Mouse (Mus musculus) hematopoietic stem cell, adult 5-6 weeks (primary cell): ENCODE data around the gene Garnl3. TPM values are rescaled to one million over a fixed set of nuclear protein-coding genes. Genes with fewer than 3 reads are reported as not detected.
"Not testable (repeated sequence)": the region's sequence is repeated elsewhere in the genome, so short reads cannot be mapped to it uniquely, and the experiment has no call there.

Source experiments
- ATAC-seq, 2 experiments: fragments of 125-278 bp in 1 of 2; replicated peaks in 1 of 2; 2 replicates each; pipeline ENCODE4 v1.8.0; 2016 to 2017; ENCODE audit warnings: inconsistent platforms in 2 of 2, mild to moderate bottlenecking in 2 of 2, moderate number of reproducible peaks in 2 of 2, low read depth in 1 of 2, moderate TSS enrichment in 1 of 2; ENCODE audit not compliant: low FRiP score in 2 of 2, poor library complexity in 2 of 2, severe bottlenecking in 2 of 2, insufficient read depth in 1 of 2, low TSS enrichment in 1 of 2
- total RNA-seq: library from RNA; stranded (forward); fragments of 172-1452, 232-1000 nt; gene quantifications from 2 replicates; pipeline ENCODE4 v1.2.3, GENCODE M21; 2017

The Garnl3 gene
- total RNA-seq, 1 experiment from 2014 or later: 5.7 TPM

GRCm38 (mm10) chr2:33058926-33059325 lies 72.5 kb downstream of the Garnl3 start:
- ATAC-seq: no peak

- no peak for ATAC-seq
Observed at GRCm38 (mm10) chr2:33057514-33057913, 73.9 kb downstream of the Garnl3 start.

DNA sequence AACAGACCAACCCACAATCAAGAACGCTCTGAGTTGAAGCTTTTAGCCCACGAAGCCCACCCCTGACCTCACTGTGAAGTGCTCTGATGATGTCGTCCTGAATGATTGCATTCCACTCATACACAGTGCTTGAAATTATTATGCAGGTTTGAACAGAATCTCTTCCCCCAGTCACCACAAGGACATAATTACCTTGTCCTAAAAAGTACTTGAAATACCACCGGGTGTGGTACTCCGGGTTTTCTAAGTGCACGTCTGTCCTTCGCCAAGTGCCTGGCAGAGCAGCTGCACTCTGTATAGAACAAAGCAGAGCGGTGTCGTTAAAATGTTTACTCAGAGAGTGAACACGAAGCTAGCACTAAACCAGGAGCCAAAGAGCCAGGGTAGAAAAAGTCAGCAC lies 77.5 kb downstream of the Garnl3 start:
- no peak for ATAC-seq

DNA sequence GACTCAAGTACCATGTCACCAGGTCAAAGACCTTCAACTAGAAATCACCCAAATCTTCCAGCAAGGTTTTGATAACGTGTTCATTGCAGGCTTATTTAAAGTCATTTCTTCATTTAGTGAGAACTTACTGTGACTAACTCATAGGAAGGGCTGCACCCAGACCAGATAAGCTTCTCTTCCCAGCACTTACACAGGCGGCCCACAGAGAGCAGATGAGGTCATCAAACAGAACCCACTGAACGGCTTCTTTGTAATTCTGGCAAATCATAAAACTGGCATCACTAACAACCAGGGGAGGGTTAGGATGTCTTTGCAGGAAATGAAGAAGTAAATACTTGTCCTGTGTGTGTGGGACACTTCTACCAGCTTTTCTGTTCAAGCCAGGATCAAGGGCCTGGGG lies 84.1 kb downstream of the Garnl3 start:
- no peak for ATAC-seq

- ATAC-seq: no peak
Observed at GRCm38 (mm10) chr2:33046919-33047318, 84.5 kb downstream of the Garnl3 start.

- ATAC-seq: no peak
Observed at GRCm38 (mm10) chr2:33045899-33046298, 85.6 kb downstream of the Garnl3 start.

GRCm38 (mm10) chr2:33042781-33043180 lies 88.7 kb downstream of the Garnl3 start:
- no peak for ATAC-seq

DNA sequence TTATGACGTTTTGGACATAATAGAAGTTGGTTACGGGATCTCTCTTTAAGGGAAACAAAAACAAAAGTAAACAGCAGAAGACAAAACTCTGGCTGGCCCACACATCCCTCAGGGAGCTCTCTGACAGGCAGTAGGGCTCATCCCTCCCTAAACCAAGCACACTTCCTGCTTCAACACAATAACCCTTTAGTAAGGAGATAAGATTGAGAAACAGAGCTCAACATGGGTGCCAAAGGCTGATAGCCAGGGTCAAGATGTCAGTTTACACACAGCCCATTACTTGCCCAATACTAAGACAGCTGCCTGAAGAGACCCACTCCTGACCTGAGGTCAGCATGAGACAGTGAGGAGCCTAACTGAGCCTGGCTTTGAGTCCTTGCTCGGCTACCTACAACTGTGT lies 89.9 kb downstream of the Garnl3 start:
- ATAC-seq: no peak

DNA sequence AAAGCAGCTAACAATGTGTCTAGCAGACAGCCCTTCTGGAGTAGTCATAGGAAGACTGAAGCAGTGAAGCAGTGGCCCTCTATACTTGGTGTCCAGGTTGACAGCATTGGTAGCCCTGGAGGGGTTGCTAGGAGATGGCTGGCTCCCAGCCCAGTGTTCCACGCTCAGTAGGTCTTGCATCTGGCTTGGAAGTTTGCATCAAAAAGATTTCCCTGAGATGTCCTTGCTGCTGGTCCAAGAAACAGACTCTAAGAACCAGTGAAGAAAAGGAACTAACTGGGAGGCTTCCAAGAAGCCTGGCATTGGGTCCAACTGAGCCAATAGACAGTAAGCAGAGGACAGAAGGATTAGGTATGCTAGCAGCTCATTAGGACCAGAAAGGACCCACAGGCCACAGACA lies 94.0 kb downstream of the Garnl3 start:
- ATAC-seq: no peak

GRCm38 (mm10) chr2:33035297-33035696 lies 96.2 kb downstream of the Garnl3 start:
- no peak for ATAC-seq

- ATAC-seq: no peak
Observed at GRCm38 (mm10) chr2:33033281-33033680, 98.2 kb downstream of the Garnl3 start.

DNA sequence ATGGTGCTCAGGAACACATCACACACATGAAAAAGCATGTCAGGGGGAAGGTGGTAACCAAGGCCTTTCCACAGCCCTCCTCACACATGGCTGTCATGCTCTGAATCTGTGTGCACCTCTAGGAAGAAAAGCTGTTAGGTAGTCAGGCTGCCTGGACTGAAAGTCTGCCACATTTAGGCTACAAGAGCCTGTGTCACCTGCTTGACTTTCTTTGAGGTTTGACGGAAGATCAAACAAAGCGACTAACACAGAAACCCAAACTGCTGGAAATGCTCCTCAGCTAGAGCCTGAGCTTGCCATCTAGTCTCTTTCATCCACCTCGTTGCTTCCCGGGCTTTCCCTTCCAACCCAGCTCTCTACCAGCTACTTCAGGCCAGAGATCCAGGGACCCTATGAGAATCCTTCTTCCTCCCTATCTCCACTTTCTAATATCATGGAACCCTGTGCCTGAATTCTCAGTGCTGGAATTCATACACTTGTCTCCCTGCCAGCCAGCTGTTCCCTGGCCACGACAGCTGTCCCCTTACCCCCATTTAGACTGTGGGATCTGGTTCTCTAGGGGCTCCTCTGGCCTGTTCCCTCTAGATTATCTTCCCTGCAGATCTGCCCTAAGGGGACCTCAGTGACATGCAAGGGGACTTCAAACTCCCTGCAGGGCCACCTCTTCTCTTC lies 98.9 kb downstream of the Garnl3 start:
- no peak for ATAC-seq

DNA sequence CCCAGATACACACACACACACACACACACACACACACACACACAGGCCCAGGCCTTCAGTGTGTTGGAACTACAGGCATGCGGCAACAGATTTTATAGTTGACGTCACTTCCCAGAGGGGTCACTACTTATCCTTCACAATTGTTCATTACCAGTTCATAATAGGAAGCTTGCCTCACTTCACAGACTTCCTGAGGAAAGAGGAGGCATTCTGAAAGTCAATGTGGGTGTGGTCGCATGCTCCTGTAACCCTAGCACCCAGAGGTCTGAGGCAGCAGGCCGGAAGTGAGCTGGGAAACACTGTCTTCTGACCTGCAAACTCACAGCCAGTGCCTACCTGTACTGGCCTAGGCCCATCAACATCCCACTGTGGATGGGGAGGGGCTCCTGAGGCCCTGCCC lies 106.4 kb downstream of the Garnl3 start:
- peak; percentile 39 to 46; a peak in 2 of 4 replicates for ATAC-seq

GRCm38 (mm10) chr2:33024564-33024963 lies 106.9 kb downstream of the Garnl3 start:
- no peak for ATAC-seq

GRCm38 (mm10) chr2:33022846-33023245 lies 108.6 kb downstream of the Garnl3 start:
- ATAC-seq: no peak

GRCm38 (mm10) chr2:33018026-33018425 lies 113.4 kb downstream of the Garnl3 start:
- ATAC-seq: peak in 1 of 2 experiments; percentile 68; a peak in 1 of 4 replicates

GRCm38 (mm10) chr2:33017191-33017590 lies 114.3 kb downstream of the Garnl3 start:
- no peak for ATAC-seq

DNA sequence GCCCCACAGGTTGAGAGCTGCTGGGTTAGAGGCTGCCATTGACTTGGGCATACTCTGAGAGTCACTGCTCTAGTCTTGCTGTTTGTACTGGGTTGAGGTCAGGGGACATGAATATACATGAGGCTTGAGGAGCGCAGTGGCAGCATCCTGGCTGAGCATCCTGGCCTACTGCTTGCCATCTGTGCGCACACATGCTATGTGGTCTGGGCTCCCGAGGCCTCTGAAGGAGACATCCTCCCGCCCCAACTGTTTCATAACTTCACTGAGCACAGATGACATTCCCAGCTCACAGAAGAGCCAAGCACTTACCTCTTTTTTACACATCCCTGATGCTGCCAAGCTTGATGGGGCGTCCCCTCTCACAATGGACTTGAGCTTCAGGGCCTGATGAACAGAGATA lies 116.6 kb downstream of the Garnl3 start:
- ATAC-seq: no peak

GRCm38 (mm10) chr2:33009055-33009454 lies 122.4 kb downstream of the Garnl3 start:
- not testable (repeated sequence) for ATAC-seq
